Mouse (Mus musculus): ENCODE results near the gene Prss23.

Gene Prss23

GRCm38 (mm10) chr7:89511921-89512514, 15.0 kb downstream of the Prss23 start:
- in situ Hi-C loops (cut with MboI; ENCODE audit: low sequenced_read_pairs) = no loop called here

GRCm38 (mm10) chr7:89508672-89509071, 18.3 kb downstream of the Prss23 start:
- in situ Hi-C loops (cut with MboI; ENCODE audit: low sequenced_read_pairs) = no loop called here

DNA sequence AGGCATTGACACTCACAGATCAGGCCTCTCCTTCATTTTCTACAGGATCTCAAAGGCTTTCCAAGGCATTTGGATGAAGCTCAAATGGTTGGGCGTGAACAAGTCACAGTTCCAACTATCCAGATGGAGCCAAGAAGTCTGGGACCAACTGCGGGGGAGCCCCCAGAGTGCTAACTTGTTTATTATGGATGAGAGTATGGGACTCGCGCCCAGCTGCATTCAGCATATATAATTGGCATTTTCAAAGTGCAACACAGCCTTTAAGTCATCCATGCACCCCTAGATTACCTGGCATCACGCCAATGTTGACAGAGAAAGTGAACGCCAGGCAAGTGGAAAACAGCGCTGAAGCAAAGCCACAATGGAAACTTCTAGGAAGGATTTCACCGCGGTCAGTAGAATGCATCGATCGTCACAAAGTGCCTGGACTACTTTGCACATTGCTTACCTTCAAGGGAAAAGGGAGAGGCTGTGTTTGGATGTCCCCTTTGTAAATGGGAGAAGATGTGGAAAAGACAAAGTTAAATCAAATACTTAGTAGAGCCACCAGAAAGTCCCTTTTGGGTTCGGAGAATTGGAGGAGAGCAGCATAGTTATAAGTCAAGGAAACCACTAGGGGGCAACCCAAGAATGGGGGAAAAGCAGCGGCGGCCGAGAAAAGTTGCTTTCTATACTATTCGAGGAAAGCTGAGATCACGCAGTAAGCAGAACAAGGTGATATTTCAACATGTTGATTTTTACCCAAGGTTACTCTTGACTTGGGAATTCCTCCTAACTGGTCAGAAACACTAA, 27.3 kb downstream of the Prss23 start:
- in situ Hi-C loops (cut with MboI; ENCODE audit: low sequenced_read_pairs) = loop anchor here (10.0 kb wide), 1 partner anchor 345 kb away; no protein-coding TSS in a partner anchor

- in situ Hi-C loops (cut with MboI; ENCODE audit: low sequenced_read_pairs) = no loop called here
Observed at GRCm38 (mm10) chr7:89483769-89484568, 43.0 kb downstream of the Prss23 start.

DNA sequence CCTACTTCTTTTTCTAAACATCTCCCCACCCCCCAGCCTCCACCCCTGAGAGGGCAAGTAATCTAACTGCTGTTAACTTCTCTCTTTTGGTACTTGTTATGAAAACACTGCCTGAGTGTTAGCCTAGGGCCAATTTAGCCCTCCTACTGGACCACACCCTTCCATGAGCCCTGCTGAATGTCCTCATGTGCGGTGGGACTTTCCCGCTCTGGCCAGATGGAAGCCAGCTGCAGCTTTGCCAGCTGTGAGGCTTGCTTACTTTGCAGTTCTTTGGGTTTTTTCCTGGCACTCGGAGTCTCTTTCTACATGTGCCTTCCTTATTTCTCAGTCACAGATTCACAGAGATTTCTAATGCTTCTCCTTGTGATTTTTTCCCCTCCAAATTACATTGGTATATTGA, 45.3 kb downstream of the Prss23 start:
- in situ Hi-C loops (cut with MboI; ENCODE audit: low sequenced_read_pairs) = no loop called here

- in situ Hi-C loops (cut with MboI; ENCODE audit: low sequenced_read_pairs) = no loop called here
Observed at GRCm38 (mm10) chr7:89478490-89478889, 48.5 kb downstream of the Prss23 start.

DNA sequence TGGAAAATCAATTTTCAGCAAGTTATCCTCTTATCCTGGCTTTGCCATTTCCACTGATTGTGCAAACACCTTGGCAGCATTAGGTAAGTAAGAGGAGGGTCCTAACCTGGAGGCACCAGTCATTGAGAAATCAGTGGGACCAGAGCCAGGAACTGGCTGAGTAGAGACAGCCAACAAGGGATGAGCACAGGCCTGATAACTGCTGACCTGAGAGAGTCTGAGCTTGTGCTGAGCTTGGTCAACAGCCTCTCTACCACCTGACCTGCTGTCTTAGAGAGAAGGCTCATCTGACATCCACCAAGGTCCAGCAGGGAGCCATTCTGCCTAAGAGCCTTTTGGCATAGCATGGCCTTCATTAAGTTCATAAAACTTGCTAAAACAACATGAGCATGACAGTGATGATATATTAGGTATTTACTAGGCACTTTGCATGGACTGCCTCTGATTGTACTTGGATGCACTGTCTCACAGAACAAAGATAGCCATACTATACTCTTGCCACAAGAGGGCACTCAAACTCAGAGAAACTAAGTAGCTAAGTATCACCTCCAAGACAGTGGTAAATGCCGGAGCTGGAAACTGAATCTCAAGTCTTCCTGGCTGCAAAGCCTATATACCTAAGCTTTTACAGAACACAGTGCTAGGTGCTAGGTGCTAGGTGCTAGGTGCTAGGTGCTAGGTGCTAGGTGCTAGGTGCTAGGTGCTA, 49.5 kb downstream of the Prss23 start:
- in situ Hi-C loops (cut with MboI; ENCODE audit: low sequenced_read_pairs) = no loop called here

DNA sequence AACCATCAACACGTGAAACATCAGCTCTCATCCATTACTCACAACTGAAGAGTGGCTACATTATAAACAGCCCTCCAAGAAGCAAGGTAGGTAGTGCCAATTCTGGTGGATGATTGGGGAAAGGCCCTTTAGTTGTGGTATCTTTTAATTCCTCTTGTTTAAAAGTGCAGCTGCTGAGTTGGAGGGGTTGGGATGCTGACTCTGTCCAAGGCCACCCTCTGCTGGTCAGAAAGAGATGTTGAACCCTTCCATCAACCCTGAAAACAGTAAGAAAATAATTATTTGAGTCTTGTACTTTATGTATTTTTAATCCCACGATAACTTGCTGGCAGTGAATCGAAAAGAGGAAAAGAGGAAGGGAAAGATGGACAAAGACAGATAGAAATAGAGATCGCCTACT, 53.5 kb downstream of the Prss23 start:
- in situ Hi-C loops (cut with MboI; ENCODE audit: low sequenced_read_pairs) = no loop called here

GRCm38 (mm10) chr7:89463775-89464592, 63.0 kb downstream of the Prss23 start:
- in situ Hi-C loops (cut with MboI; ENCODE audit: low sequenced_read_pairs) = no loop called here

- in situ Hi-C loops (cut with MboI; ENCODE audit: low sequenced_read_pairs) = no loop called here
Observed at GRCm38 (mm10) chr7:89463246-89463645, 63.7 kb downstream of the Prss23 start.

DNA sequence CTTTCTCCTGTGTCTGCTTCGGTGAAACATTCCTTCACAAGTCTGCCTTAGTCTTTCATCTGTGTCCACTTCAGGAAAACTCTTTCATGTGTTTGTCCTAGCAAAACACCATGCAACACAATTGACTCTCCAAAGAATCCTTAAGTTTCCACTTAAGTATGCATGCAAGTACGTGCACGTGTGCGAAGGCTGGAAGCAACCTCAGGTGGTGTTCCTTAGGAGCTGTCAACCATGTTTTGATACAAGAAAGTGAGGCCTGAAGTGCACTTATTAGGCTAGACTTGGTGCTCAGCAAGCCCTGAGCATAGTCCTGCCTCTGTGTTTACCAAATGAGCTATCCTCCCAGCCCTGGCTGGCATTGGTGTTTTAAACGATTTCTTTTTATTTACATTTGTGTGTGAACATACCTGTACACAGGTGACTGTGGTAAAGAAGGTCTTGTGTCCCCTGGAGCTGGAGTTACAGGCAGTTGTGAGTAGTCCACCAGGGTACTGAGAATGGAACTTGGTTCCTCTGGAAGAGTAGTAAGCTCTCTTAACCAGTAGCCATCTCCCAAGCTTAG, 64.3 kb downstream of the Prss23 start:
- in situ Hi-C loops (cut with MboI; ENCODE audit: low sequenced_read_pairs) = no loop called here

GRCm38 (mm10) chr7:89461351-89461750, 65.6 kb downstream of the Prss23 start:
- in situ Hi-C loops (cut with MboI; ENCODE audit: low sequenced_read_pairs) = no loop called here

DNA sequence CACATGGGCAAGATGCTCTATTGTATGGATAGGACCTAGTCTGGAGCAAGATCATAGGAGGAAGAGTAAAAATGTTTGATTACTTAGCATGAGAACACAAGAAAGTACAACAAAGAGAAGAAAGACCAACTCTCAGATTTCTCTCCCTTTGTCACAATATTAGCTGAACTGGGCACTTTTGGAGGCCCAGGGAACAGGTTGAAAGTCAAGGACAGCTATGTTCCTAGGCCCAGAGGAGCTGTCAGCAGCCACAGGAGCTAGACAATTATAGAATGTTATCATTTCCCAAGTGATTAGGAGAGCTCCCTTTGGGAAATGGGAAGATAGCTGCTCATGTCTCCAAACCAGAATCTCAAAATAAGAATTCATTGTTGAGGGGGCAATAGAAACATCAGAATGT, 66.1 kb downstream of the Prss23 start:
- in situ Hi-C loops (cut with MboI; ENCODE audit: low sequenced_read_pairs) = no loop called here

DNA sequence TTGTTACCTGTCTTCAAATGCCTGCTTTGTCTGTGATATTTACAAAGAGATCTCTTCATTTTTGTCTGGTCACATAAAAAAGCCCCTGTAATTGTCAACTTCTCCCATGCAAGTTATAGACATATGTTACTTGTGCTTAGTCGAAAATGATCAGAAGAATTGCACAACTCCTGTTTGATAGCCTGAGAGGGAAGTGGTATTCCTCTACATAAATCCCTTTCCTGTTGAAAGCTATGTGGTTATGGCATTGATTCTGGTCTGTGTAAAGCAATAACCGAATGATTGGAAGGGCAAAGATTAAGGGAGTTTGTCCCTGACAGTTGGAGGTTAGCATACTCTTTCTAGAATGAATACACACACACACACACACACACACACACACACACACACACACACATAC, 67.3 kb downstream of the Prss23 start:
- in situ Hi-C loops (cut with MboI; ENCODE audit: low sequenced_read_pairs) = no loop called here
